Mouse (Mus musculus) thymus, postnatal 36 days (tissue): Measurements from ENCODE around the gene Gnai2.
A peak's percentile ranks its signal among the peaks of the same experiment; 100 is the strongest.

Experiments used
- DNase-seq, 2 experiments: peaks; one replicate each; pipeline ENCODE4 v3.0.0; 2022; ENCODE audit warnings: mixed read lengths in 2 of 2

Gene Gnai2

GRCm38 (mm10) chr9:107629901-107630425, 5.2 kb downstream of the Gnai2 start:
- DNase-seq = peak; percentile 54 to 79

GRCm38 (mm10) chr9:107629411-107629730, 5.8 kb downstream of the Gnai2 start:
- DNase-seq = peak in 1 of 2 experiments; percentile 52

- no peak for DNase-seq
Observed at GRCm38 (mm10) chr9:107628721-107629410, 6.3 kb downstream of the Gnai2 start.

GRCm38 (mm10) chr9:107627387-107628255, 7.5 kb downstream of the Gnai2 start:
- DNase-seq = no peak

GRCm38 (mm10) chr9:107626844-107627277, 8.3 kb downstream of the Gnai2 start:
- peak; percentile 92 to 93 for DNase-seq

- DNase-seq = no peak
Observed at GRCm38 (mm10) chr9:107626158-107626843, 8.9 kb downstream of the Gnai2 start.

GRCm38 (mm10) chr9:107625351-107626128, 9.6 kb downstream of the Gnai2 start:
- DNase-seq = peak; percentile 37 to 50

GRCm38 (mm10) chr9:107624951-107625350, 10.2 kb downstream of the Gnai2 start:
- no peak for DNase-seq

GRCm38 (mm10) chr9:107624539-107624938, 10.6 kb downstream of the Gnai2 start:
- DNase-seq = peak; percentile 64 to 77

- no peak for DNase-seq
Observed at GRCm38 (mm10) chr9:107620954-107621353, 14.2 kb downstream of the Gnai2 start.

GRCm38 (mm10) chr9:107619546-107619879, 15.7 kb downstream of the Gnai2 start:
- no peak for DNase-seq

- no peak for DNase-seq
Observed at GRCm38 (mm10) chr9:107618778-107619545, 16.2 kb downstream of the Gnai2 start.

- DNase-seq = no peak
Observed at GRCm38 (mm10) chr9:107618098-107618497, 17.1 kb downstream of the Gnai2 start.

- no peak for DNase-seq
Observed at GRCm38 (mm10) chr9:107617461-107617860, 17.7 kb downstream of the Gnai2 start.

- DNase-seq = no peak
Observed at GRCm38 (mm10) chr9:107615035-107615434, 20.1 kb downstream of the Gnai2 start.

GRCm38 (mm10) chr9:107612945-107613569, 22.1 kb downstream of the Gnai2 start:
- no peak for DNase-seq

GRCm38 (mm10) chr9:107612191-107612944, 22.8 kb downstream of the Gnai2 start:
- peak; percentile 97 for DNase-seq

- DNase-seq = no peak
Observed at GRCm38 (mm10) chr9:107611456-107612190, 23.5 kb downstream of the Gnai2 start.

- DNase-seq = no peak
Observed at GRCm38 (mm10) chr9:107609433-107609830, 25.7 kb downstream of the Gnai2 start.
